Mouse (Mus musculus): ENCODE results near the gene Lrrc8a. TPM values are rescaled to one million over a fixed set of nuclear protein-coding genes. Genes with fewer than 3 reads are reported as not detected.

Gene Lrrc8a
- total RNA-seq, 2 experiments from 2014 or later: 10.5 to 17.9 TPM

GRCm38 (mm10) chr2:30261064-30261736, 23.7 kb downstream of the Lrrc8a start:
- ATAC-seq (ENCODE audit: poor library complexity, severe bottlenecking): no peak

- no peak for ATAC-seq (ENCODE audit: poor library complexity, severe bottlenecking)
Measured at GRCm38 (mm10) chr2:30261921-30262839, 24.7 kb downstream of the Lrrc8a start.

GRCm38 (mm10) chr2:30262840-30263441, 25.4 kb downstream of the Lrrc8a start:
- no peak for ATAC-seq (ENCODE audit: poor library complexity, severe bottlenecking)

- ATAC-seq (ENCODE audit: poor library complexity, severe bottlenecking): no peak
Measured at GRCm38 (mm10) chr2:30263811-30264210, 26.3 kb downstream of the Lrrc8a start.

- no peak for ATAC-seq (ENCODE audit: poor library complexity, severe bottlenecking)
Measured at GRCm38 (mm10) chr2:30264671-30265519, 27.4 kb downstream of the Lrrc8a start.

GRCm38 (mm10) chr2:30265767-30266253, 28.3 kb downstream of the Lrrc8a start, which contains the start of gene Phyhd1:
Phyhd1 (plus strand) TSS chr2:30266203.
- no peak for ATAC-seq (ENCODE audit: poor library complexity, severe bottlenecking)

DNA sequence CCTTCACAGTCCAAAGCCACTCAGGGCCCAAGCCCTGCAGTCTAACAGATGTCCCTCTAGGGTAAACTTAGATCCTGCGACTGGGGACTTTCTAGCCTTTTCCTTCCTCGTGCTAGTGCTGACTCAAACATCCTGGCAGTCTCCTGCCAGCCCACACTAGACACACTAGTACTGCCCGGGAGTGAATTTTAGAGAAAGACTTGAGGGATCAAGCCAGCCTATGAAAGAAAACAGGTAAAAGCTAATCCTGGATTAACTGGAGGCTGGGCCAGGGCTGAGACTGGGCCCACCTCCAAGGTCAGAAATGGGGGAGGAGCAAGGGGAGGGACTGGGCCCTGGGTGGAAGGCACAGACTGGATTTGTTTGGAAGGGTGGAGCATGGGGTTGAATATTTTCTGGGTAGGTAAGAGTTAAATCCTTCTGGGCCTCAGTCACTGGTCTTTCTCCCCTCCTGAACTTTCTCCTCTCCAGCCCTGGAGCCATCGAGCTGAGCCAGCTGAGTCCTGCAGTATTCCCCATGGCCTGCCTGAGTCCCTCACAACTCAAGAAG, 29.0 kb downstream of the Lrrc8a start:
- no peak for ATAC-seq (ENCODE audit: poor library complexity, severe bottlenecking)

DNA sequence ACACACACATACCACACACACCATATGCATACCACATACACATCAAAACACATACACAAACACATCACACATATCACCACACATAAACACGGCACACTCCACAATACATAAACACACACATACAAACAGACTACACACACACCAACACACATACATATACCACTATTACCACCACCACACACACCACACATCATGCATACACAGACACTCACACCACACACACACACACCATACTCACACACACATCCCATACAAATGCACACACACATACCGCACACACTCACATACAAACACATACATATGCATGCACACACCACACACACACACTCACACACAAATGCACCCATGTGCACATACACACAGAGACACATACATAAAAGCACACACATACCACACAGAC, 30.0 kb downstream of the Lrrc8a start:
- no peak for ATAC-seq (ENCODE audit: poor library complexity, severe bottlenecking)

- no peak for ATAC-seq (ENCODE audit: poor library complexity, severe bottlenecking)
Measured at GRCm38 (mm10) chr2:30268371-30268770, 30.9 kb downstream of the Lrrc8a start.

DNA sequence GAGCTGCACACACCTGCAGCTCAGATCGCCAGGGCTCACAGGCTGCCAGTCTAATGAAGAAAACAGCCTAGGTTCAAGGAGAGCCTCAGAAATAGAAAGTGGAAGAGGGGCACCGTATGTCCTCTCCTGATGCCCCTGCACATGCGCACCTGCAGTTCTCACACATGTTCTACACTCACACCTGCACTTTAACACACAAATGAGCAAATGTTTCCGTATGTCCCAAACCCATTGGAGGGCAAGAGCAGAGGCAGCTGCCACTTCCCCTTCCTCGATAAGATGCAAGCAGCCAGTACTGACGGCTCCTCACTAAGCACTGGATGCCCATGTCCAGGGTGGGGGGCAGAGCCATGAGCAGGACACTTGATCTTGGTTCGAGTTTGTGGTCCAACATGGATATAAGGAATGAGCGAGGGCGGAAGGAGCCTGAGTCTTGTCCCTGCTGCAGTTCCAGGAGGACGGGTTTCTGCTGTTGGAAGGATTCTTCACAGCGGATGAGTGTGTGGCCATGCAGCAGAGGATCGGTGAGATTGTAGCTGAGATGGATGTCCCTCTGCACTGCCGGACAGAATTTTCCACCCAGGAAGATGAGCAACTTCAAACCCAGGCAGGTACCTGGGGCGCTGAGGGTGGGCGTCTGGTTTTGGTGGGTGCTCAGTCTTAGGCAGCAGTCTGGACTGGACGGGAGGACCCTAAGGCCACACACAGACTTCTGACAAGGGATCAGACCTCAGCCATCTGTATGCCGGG, 31.9 kb downstream of the Lrrc8a start:
- ATAC-seq (ENCODE audit: poor library complexity, severe bottlenecking): peak; percentile 7; the same call in 1 of the 2 replicates

DNA sequence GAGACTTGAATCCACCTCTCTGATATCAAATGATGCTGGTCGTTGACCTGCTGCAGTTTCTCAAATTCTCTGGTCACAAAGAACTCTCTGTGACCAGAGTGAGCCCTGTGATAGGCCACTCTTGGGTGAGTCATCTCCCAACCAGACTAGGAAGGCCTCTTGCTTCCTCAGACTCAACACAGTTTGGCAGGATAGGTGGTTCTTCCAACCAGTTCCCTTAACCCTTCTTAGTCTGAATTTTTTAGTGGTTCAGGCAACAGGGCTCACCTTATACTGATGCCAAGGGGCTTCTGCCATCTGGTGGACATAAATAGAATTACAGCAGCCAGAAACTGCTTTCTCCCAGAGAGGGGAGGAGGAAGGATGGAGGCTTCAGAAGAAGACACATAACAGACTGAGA, 32.6 kb downstream of the Lrrc8a start:
- ATAC-seq (ENCODE audit: poor library complexity, severe bottlenecking): peak; percentile 83

DNA sequence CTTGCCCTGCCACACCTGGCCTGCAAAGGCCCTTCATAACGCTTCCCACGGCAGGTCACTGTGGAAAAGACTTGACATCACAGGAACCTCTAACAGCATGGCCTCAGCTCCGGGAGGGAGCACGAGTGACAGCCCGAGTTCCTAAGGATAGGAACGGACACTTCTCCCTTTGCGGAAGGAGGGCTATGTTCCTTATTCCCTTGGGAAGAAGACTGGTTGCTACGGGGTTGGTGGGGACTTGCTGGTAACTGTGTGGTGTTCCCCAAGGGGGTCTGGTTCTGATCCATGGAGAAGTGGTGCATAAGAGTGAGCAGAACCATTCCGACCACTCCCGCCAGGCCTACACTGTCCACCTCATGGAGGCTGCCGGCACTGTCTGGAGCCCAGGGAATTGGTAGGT, 43.2 kb downstream of the Lrrc8a start, which contains the start of gene Gm28038:
TSS of gene Gm28038 (plus strand) at position 301 of the 400 bp plus-strand sequence.
- ATAC-seq (ENCODE audit: poor library complexity, severe bottlenecking): no peak

DNA sequence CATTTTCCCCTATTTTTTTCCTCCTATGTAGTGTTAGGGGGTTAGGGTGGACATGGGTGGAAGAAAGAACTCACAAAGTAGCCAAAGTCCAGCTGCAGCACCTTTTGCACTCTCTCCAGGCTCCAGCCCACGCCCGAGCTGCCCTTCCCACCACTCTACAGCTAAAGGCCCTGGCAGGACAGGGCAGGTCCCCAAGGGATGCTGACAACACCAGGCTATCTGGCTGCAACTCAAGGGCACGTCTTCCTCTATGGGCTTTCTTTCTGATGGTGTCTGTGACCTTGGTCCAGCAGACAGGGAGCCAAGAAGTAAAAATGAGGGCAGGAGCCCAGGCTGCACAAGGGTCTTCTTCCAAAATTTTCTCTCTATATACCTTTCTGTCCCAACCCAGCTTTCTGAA, 44.1 kb downstream of the Lrrc8a start:
- ATAC-seq (ENCODE audit: poor library complexity, severe bottlenecking): no peak

DNA sequence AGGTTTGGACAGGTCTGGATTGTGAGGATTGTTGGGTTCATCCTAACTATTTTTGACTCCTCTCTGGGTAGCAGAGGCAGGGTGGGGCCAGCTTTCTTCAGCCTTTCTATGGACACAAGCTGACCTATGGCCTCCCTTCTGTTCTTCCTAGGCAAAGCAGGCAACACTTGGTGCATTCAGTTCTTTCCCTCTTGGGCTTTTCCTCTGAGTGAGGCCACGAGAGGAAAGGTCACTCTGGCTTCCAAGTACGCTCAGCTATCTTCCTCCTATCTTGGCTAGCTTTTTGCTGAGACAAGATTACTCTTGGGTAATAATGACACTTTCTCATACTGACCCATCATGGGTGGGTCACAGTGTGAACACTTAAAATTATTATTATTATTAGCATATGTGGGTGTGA, 45.7 kb downstream of the Lrrc8a start:
- ATAC-seq (ENCODE audit: poor library complexity, severe bottlenecking): no peak

DNA sequence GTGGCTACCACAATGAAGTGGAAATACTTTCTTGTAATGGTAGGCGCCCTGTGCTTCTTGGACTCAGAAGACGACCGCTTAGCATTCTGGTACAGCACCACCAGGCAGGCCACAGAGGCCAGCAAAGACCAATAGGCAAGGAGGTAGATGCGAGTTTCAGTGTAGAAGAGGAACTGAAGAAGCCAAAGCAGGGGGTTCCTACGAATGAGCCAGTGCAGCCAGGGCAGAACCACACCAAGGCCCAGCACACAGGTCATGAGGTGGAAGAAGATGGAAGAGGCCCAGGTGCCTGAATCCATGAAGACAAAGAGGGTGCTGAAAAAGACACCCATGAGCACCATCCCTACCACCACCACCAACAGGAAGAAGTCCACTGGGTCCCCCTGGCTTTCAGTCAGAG, 47.5 kb downstream of the Lrrc8a start:
- no peak for ATAC-seq (ENCODE audit: poor library complexity, severe bottlenecking)

GRCm38 (mm10) chr2:30285416-30286181, 48.1 kb downstream of the Lrrc8a start:
- ATAC-seq (ENCODE audit: poor library complexity, severe bottlenecking): peak; percentile 34

- peak; percentile 96 for ATAC-seq (ENCODE audit: poor library complexity, severe bottlenecking)
Measured at GRCm38 (mm10) chr2:30286192-30287026, 48.9 kb downstream of the Lrrc8a start, which contains the start of the genes Dolk and Nup188. Dolk (minus strand) TSS chr2:30286334. Nup188 (plus strand) TSS chr2:30286397.

DNA sequence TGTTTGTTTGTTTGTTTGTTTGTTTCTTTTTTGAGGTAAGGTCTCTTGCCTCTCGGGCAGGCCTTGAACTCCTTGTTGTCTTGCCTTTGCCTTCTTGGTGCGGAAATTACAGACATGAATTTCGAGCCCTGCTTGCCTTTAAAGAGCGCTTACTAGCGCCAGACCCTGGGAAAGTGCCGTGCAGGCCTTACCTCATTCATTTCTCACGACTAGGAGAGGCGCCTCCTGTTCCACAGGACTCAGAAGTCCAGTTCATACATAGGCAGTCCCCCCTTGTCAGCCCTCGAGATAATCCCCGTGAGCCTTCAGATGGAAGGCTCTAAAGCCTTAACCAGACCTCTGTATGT, 49.5 kb downstream of the Lrrc8a start:
- no peak for ATAC-seq (ENCODE audit: poor library complexity, severe bottlenecking)

All from megakaryocyte, adult 5-6 weeks (primary cell).